Mouse (Mus musculus): Measurements from ENCODE around the gene Crocc. TPM values are rescaled to one million over a fixed set of nuclear protein-coding genes. Genes with fewer than 3 reads are reported as not detected.

Crocc gene
- total RNA-seq, 2 experiments from 2014 or later: 6.4 to 6.9 TPM

GRCm38 (mm10) chr4:141020811-141021613 is 39.3 kb downstream of the Crocc start:
- no peak for DNase-seq (ENCODE audit: low spot score in 2 of 2)

GRCm38 (mm10) chr4:141020220-141020619 is 40.1 kb downstream of the Crocc start:
- no peak for DNase-seq (ENCODE audit: low spot score in 2 of 2)

- no peak for DNase-seq (ENCODE audit: low spot score in 2 of 2)
These were observed 42.5 kb downstream of the Crocc start for GRCm38 (mm10) chr4:141017657-141018436.

- no peak for DNase-seq (ENCODE audit: low spot score in 2 of 2)
These were observed 44.0 kb downstream of the Crocc start for GRCm38 (mm10) chr4:141016311-141016710.

GRCm38 (mm10) chr4:141015356-141015755 is 45.0 kb downstream of the Crocc start:
- DNase-seq (ENCODE audit: low spot score in 2 of 2): no peak

GRCm38 (mm10) chr4:141014856-141015255 is 45.5 kb downstream of the Crocc start:
- DNase-seq (ENCODE audit: low spot score in 2 of 2): no peak

GRCm38 (mm10) chr4:141014114-141014513 is 46.2 kb downstream of the Crocc start:
- no peak for DNase-seq (ENCODE audit: low spot score in 2 of 2)

- DNase-seq (ENCODE audit: low spot score in 2 of 2): no peak
These were observed 47.8 kb downstream of the Crocc start for GRCm38 (mm10) chr4:141012558-141012957.

- DNase-seq (ENCODE audit: low spot score in 2 of 2): no peak
These were observed 48.6 kb downstream of the Crocc start for GRCm38 (mm10) chr4:141011556-141012328.

- no peak for DNase-seq (ENCODE audit: low spot score in 2 of 2)
These were observed 49.4 kb downstream of the Crocc start for GRCm38 (mm10) chr4:141010941-141011429.

- DNase-seq (ENCODE audit: low spot score in 2 of 2): no peak
These were observed 49.8 kb downstream of the Crocc start for GRCm38 (mm10) chr4:141010526-141010925.

- DNase-seq (ENCODE audit: low spot score in 2 of 2): no peak
These were observed 50.2 kb downstream of the Crocc start, which contains the start of gene Mfap2 for GRCm38 (mm10) chr4:141010118-141010517. Gene Mfap2 (plus strand): TSS chr4:141010418.

- peak in 1 of 2 experiments; percentile 47 for DNase-seq (ENCODE audit: low spot score in 2 of 2)
These were observed 52.3 kb downstream of the Crocc start for GRCm38 (mm10) chr4:141008028-141008427.

GRCm38 (mm10) chr4:141005983-141006382 is 54.4 kb downstream of the Crocc start:
- peak; percentile 67 for DNase-seq (ENCODE audit: low spot score in 2 of 2)

- DNase-seq (ENCODE audit: low spot score in 2 of 2): no peak
These were observed 63.5 kb downstream of the Crocc start for GRCm38 (mm10) chr4:140996812-140997211.

GRCm38 (mm10) chr4:140995811-140996210 is 64.5 kb downstream of the Crocc start:
- DNase-seq (ENCODE audit: low spot score in 2 of 2): no peak

- no peak for DNase-seq (ENCODE audit: low spot score in 2 of 2)
These were observed 66.5 kb downstream of the Crocc start for GRCm38 (mm10) chr4:140993846-140994245.

GRCm38 (mm10) chr4:140992215-140992614 is 68.1 kb downstream of the Crocc start:
- DNase-seq (ENCODE audit: low spot score in 2 of 2): no peak

- DNase-seq (ENCODE audit: low spot score in 2 of 2): no peak
These were observed 70.9 kb downstream of the Crocc start for GRCm38 (mm10) chr4:140989447-140989846.

- DNase-seq (ENCODE audit: low spot score in 2 of 2): no peak
These were observed 71.6 kb downstream of the Crocc start for GRCm38 (mm10) chr4:140988706-140989290.

- no peak for DNase-seq (ENCODE audit: low spot score in 2 of 2)
These were observed 72.9 kb downstream of the Crocc start for GRCm38 (mm10) chr4:140987476-140987875.
